Mouse (Mus musculus): ENCODE data around the gene Iqschfp.

The Iqschfp gene

DNA sequence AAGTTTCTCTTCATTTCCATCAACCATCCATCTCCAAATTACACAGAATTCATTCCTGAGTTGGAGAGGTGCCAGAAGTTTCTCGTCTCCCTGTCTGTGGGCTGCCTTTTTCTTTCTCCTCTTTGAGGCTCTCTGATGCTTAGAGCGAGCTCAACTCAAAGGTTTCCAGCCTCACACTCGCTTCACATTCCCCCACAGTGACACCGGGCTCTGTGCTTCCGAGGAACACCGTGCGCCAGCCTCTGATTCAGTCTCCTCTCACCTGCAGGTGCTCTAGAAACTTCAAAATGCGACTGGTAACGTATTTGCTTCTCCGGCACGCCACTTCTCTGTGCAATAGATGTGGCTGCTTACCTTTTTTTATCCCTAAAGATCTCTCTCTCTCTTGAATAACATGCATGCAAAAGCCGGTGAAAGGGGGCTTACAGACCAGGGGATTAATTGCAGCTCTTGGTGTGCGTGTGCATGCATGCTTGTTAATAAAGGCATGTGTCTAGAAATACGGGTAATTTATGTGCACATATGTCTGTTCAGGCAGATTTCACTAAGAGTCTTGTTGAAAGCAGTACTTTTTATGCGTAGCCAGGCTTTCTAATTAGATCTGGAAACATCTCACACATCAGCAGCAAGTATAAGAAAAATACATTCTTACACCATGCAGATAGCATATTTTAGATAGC, at the start of gene Iqschfp, which contains the start of gene Iqcj:
TSS of gene Iqschfp (plus strand) at position 207 of the 680 bp plus-strand sequence.
TSS of gene Iqcj (plus strand) at position 195 of the 680 bp plus-strand sequence.
- in situ Hi-C loops (cut with MseI, MboI), result no loop called here

DNA sequence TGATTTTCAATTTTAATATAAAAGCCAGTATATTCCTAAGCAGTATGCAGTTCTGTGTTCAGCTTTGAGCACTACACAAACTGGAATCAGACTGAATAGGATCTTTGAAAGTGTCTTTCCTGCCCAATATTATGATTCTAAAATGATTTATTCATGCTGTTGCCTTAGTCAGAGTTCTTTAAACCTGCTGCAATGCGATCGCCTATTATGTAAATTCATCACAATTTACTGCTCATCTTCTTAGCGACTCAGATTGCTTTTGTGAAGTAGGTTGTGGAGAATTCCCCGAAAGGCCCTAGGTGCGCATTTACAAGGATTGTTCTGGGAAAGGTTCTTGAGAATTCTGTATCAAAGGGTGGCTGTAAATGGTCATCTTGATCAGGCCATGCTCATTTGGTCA, 39.6 kb upstream of the Iqschfp start:
- in situ Hi-C loops (cut with MseI, MboI), result no loop called here

DNA sequence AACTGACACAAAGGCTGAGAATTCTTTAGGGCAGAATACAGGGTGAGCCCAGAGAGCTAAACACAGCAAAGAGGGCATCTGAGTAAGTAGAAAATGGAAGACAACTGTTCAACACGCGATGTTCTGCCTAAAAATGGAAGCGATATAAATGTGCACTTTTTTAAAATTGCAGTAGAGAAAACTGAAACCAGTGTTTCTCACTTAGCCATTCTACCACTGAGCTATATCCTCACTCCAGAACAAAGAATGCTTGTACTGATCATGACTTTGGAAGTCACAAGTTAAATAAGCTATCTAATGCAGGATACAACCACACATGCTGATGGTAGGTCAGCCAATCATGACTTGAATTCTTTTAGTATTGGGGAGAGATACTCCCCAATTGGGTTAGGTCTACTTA, 30.5 kb upstream of the Iqschfp start:
- in situ Hi-C loops (cut with MseI, MboI), result no loop called here

- in situ Hi-C loops (cut with MseI, MboI), result no loop called here
These were observed 24.5 kb upstream of the Iqschfp start for GRCm38 (mm10) chr3:67867420-67868065.

DNA sequence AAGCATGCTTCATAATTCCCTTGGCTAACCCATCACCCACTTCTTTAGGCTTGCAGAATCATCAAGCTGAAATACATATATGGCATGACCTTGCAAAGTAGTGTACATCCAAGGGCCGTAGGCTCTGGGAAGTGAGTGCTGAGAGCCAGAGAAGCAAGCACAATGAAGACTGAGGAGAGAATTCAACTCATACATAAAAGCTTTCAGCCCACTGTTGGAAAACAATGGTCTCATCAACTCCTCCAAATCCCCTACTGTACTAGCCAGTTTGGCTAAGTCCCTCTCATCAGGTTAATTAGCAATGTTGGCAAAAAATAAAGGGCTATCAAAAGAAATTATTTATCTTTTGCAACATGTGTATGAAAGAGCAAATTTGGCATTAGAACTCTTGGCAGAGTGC, 22.6 kb upstream of the Iqschfp start:
- in situ Hi-C loops (cut with MseI, MboI), result no loop called here

DNA sequence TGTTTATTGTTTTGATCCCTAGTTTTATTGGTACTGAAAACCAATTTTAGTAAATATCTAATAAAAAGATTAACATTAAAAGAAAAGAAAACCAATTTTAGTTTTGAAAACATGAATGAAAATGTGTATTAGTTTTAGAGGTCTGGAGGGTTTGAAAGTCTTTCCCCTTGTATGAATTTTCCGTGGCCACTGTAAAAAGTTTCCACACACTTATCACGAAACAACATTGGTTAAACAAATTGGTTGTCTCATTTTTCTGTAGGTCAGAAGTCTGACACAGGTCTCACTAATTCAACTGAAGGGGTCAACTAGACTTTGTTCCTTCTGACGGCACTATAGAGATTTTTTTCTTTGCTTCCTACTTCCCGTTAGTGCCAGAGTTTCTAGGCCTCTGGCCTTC, 14.8 kb upstream of the Iqschfp start:
- in situ Hi-C loops (cut with MseI, MboI), result no loop called here

- in situ Hi-C loops (cut with MseI, MboI), result no loop called here
These were observed 7.7 kb upstream of the Iqschfp start for GRCm38 (mm10) chr3:67884335-67884734.

DNA sequence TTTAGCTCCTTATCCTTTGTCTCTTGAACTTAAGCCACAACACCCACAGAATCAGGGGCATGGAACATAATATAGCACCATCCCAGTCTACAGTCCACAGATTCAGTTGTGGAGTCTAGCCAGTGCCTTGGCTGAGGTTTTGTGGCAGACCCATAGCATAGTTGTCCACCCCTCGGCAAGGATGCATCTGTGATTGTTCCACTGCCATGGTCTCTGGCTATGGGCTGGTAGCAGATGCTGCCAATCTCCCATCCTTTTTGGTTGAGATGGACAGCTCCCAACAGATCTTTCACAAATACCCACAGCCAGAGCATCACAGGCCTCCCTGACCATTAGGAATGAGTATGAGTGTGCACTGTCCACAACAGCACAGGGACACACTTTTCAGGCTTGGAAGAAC, 5.9 kb upstream of the Iqschfp start:
- in situ Hi-C loops (cut with MseI, MboI), result no loop called here

DNA sequence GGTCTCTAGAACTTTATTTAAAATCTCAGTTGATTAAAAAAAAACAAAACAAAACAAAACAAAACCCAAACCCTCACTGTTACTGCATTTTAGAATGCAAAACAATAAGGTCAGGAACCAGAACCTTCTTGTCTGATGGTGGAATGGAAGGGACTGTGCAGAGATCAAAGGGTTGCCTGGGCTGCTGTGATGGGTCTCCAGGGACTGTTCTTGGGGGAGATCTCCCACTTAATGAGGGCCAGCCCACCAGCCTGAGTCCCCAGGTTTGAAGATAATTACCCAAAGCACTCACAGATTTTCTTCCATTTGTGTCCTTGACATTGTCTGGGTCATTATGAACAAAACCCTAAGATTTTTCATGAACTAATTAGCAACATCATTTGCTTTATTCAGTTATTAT, 4.8 kb upstream of the Iqschfp start:
- in situ Hi-C loops (cut with MseI, MboI), result no loop called here

GRCm38 (mm10) chr3:67892768-67893167, 736 bp downstream of the Iqschfp start:
- in situ Hi-C loops (cut with MseI, MboI), result no loop called here

DNA sequence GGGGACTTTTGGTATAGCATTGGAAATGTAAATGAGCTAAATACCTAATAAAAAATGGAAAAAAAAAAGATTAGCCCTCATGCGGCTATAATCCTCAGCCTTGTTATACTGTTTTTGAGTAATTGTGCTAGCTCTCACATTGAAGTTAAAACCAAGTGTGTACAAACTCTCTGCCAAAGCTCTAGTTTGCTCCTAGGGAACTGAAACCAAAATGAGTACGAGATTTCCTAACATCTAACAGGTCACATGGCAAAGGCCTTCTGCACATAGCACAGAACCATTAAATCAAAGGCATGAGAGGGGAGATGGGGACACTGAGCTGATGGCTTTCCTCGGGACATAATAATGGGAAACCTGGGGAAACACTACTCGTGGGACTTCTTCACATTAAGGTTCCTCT, 10.5 kb downstream of the Iqschfp start:
- in situ Hi-C loops (cut with MseI, MboI), result no loop called here

DNA sequence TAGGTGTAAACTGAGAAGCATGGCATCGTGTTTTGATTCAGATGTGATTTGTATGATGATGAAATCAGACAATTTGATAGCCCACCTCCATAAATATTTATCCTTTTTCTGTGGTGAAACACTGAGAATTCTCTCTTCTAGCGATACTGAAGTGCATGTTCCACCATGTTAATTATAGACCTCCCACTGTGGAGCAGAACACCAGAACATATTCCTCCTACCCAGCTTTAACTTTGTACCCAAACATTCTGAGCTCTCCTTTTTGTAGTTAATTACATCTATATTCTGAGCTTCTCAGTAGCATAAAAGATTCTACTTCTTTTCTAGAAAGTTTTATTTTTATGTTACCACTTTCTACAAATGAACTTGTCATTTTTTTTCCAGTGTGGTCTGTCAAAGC, 16.6 kb downstream of the Iqschfp start:
- in situ Hi-C loops (cut with MseI, MboI), result no loop called here

DNA sequence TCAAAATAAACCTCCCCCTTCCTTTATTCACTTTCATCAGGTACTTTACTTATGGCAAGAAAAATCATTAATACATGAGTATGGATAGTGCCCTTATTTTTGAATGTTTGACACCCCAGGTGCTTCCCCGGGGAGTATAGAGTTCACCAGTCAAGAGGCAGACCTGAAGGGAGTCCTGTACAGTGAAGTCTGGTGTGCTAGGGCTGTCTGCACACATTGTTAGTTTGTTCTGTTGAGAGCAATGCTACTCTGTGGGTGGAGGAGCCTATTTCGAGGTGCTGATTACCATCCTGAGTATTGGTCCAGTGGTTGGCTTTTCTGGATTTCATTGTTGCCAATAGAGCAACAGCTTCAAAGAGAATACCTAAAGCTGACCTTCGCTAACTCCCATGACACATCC, 26.1 kb downstream of the Iqschfp start:
- in situ Hi-C loops (cut with MseI, MboI), result no loop called here

GRCm38 (mm10) chr3:67918634-67919259, 26.7 kb downstream of the Iqschfp start:
- in situ Hi-C loops (cut with MseI, MboI), result no loop called here

GRCm38 (mm10) chr3:67923095-67923494, 31.1 kb downstream of the Iqschfp start:
- in situ Hi-C loops (cut with MseI, MboI), result no loop called here

DNA sequence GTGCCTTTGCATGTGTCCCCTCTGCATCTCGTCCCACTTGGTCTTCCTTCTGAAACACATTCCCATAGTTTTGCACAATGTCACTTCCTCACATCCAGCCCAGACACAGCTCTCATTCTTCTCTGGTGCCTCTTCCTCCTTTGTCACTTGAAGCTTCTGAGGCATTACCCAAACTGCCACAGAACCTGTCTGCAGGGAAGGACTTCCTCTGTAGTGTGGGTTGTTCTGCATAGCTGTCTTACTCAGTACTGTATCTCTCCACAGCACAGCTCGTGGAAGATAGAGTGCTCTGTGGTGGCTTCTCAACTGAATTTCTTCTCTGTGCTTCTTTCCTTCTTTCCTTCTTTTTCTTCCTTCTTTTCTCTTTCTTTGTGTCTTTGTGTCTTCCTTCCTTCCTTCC, 33.4 kb downstream of the Iqschfp start:
- in situ Hi-C loops (cut with MseI, MboI), result no loop called here

DNA sequence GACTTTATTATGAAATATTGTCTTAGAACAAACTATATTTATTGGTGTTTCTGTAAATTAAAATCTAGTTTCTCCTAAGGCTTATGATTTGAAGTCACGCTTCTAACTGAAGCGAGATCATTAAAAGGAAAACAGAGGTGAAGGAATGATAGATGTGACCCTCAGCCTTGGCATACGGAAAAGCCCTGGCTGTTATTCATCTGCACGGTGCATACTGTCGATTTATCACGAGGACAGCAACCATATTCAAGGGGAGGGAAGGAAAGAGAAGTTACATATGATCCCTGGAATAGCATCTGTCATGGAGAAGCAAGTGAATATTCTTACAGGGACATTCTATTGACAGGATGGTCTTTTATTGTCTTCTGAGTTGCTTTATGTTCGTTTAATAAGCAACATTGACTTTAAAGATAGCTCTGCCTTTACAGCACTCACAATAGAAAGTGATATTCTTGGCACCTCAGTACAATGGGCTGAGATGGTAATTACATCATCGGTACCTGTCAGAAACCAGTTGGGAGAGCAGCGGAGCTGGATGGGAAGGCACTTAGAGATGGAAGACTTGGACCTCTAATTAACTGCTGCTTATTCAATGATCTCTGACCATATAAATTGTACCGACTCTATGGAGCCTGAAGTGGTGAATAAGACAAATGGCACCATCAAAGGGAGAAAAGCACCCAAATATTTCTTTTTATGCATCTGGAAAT, 38.5 kb downstream of the Iqschfp start:
- in situ Hi-C loops (cut with MseI, MboI), result no loop called here

DNA sequence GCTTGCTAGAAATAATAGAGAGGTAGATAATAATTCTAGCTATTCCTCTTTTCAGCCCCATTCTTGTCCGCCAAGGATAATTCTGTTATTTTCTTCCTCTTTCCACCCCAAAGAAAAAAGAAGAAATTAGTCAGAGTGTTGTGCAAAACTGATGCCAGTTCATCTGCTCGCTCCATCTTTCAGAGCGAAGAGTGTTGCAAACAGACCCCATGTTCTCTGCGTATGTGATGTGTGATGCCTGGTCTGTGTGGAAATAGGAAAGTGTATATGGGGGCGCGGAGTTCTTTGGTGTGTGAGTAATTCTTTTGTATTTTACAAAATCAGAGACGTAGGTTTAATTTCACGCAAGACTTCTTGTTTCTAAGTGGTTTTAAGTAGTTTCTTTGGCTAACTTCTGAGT, 39.1 kb downstream of the Iqschfp start:
- in situ Hi-C loops (cut with MseI, MboI), result no loop called here

GRCm38 (mm10) chr3:67931914-67932313, 39.9 kb downstream of the Iqschfp start:
- in situ Hi-C loops (cut with MseI, MboI), result no loop called here

DNA sequence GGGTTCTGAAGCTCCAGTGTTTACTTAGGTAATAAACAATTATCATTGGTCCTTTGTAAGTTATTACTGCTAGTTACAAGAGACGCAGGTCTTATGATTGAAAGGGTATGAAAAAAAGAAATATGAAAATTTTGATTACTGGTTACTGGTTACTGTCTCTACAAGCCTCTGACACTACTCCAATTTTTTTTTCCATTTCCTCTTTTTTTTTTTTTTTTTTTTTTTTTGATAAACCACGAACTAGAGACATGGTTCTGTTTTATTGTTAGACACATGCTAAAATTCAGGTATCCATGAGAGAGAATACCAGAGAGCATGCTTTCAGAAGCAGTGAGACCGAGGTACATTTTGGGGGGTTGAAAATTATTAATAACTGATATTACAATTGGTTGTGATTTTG, 43.8 kb downstream of the Iqschfp start:
- in situ Hi-C loops (cut with MseI, MboI), result no loop called here

DNA sequence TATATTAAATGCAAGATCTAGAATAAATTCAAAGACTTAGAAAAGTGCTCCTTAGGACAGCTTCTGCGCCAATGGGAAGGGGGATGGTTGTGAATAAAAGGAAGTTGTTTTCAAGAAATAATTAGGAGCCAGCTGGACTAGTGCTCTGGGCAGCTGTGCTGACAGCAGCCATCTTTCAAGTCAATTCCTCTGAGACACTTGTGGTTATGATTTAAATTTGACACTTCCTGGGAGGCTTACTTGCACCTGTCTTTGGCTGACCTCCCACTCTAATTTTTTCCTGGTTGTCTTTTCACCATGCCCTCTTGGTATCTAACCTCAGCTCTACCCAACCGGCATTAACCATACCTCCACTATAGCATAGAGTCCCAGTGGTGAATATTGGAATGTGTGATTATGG, 55.0 kb downstream of the Iqschfp start:
- in situ Hi-C loops (cut with MseI, MboI), result no loop called here

- in situ Hi-C loops (cut with MseI, MboI), result no loop called here
These were observed 60.5 kb downstream of the Iqschfp start for GRCm38 (mm10) chr3:67952517-67952940.
